Mouse (Mus musculus) cerebellum, postnatal 4 days (tissue): ENCODE measurements at regions not wholly inside any gene's neighbourhood (a gene's known extent, or its start where the extent isn't known, plus 50 kb on each side); places are given as distances from the start of the nearest gene placed in this dataset.
A peak's percentile ranks its signal among the peaks of the same experiment; 100 is the strongest.

ENCODE experiments used
- DNase-seq, 2 experiments: peaks; one replicate each; pipeline ENCODE4 v3.0.0; 2022; ENCODE audit warnings: low spot score in 2 of 2, mixed read lengths in 1 of 2

- no peak for DNase-seq
Measured at GRCm38 (mm10) chr2:27812946-27813345, 73.3 kb upstream of the Col5a1 start.

GRCm38 (mm10) chr2:27813370-27813769 lies 72.9 kb upstream of the Col5a1 start:
- DNase-seq, result peak in 1 of 2 experiments; percentile 30

- peak in 1 of 2 experiments; percentile 25 for DNase-seq
Measured at GRCm38 (mm10) chr2:27818656-27819055, 67.6 kb upstream of the Col5a1 start.

GRCm38 (mm10) chr2:27826826-27827225 lies 59.4 kb upstream of the Col5a1 start:
- no peak for DNase-seq

- no peak for DNase-seq
Measured at GRCm38 (mm10) chr2:27827582-27827981, 58.6 kb upstream of the Col5a1 start.

- no peak for DNase-seq
Measured at GRCm38 (mm10) chr2:27828237-27828636, 58.0 kb upstream of the Col5a1 start.

- DNase-seq, result peak in 1 of 2 experiments; percentile 18
Measured at GRCm38 (mm10) chr2:27829551-27829950, 56.7 kb upstream of the Col5a1 start.

GRCm38 (mm10) chr2:27834971-27835370 lies 51.3 kb upstream of the Col5a1 start:
- no peak for DNase-seq

GRCm38 (mm10) chr2:27835758-27836460 lies 50.3 kb upstream of the Col5a1 start:
- DNase-seq, result peak in 1 of 2 experiments; percentile 28
